Mouse (Mus musculus): Measurements from ENCODE around the gene Cct2. TPM values are rescaled to one million over a fixed set of nuclear protein-coding genes. Genes with fewer than 3 reads are reported as not detected.

Gene Cct2
- total and polyA plus RNA-seq, 2 experiments from 2014 or later: 219 to 234 TPM

GRCm38 (mm10) chr10:117021020-117021754 lies 42.4 kb downstream of the Cct2 start:
- Histone ChIP-seq H3K9ac (replicated peaks; ENCODE audit: low read length) (no peak overlapping the region), H3K4me1 (ENCODE audit: insufficient read depth, low read length) (no peaks in the 10 kb centered on the region), H3K4me2 (ENCODE audit: low read depth, low read length) (no peak overlapping the region), H3K27ac (no peak overlapping the region), H3K36me3 (ENCODE audit: insufficient read depth, low read length) (no peaks in the 10 kb centered on the region), H3K4me3 (ENCODE audit: low read length) (no peak overlapping the region), H3K27me3 (ENCODE audit: insufficient read depth, low read length) (no peaks in the 10 kb centered on the region), H3K9me3 (ENCODE audit: low read length) (no peaks in the 10 kb centered on the region)
- 24% methylated on average over 21 of the region's 21 CpGs for whole genome bisulfite sequencing
- DNase-seq (ENCODE audit: low spot score) (no peak), ATAC-seq (0 out of 2 replicates have a peak, but pooled peaks have one; percentile 43)
- TF ChIP-seq CTCF (IDR thresholded peaks at IDR 0.05; ENCODE audit: low read depth): no peak

GRCm38 (mm10) chr10:117018281-117018840 lies 45.3 kb downstream of the Cct2 start:
- no peaks in the 10 kb centered on the region for H3K36me3 ChIP-seq (ENCODE audit: insufficient read depth, low read length)
- H3K4me1 ChIP-seq (ENCODE audit: insufficient read depth, low read length): no peaks in the 10 kb centered on the region
- TF ChIP-seq CTCF (IDR thresholded peaks at IDR 0.05; ENCODE audit: low read depth): no peak
- H3K27ac ChIP-seq: no peak overlapping the region
- ATAC-seq: peak; percentile 60; the same call in 1 of the 2 replicates
- WGBS: 39% methylated on average over 7 of the region's 7 CpGs
- H3K27me3 ChIP-seq (ENCODE audit: insufficient read depth, low read length): no peaks in the 10 kb centered on the region
- no peak overlapping the region for H3K9ac ChIP-seq (replicated peaks; ENCODE audit: low read length)
- H3K9me3 ChIP-seq (ENCODE audit: low read length): no peaks in the 10 kb centered on the region
- DNase-seq (ENCODE audit: low spot score): peak; percentile 10
- no peak overlapping the region for H3K4me3 ChIP-seq (ENCODE audit: low read length)
- H3K4me2 ChIP-seq (ENCODE audit: low read depth, low read length): no peak overlapping the region

GRCm38 (mm10) chr10:117014565-117014964 lies 49.0 kb downstream of the Cct2 start:
- no peaks in the 10 kb centered on the region for H3K27me3 ChIP-seq (ENCODE audit: insufficient read depth, low read length)
- 82% methylated on average over 5 of the region's 5 CpGs for WGBS
- DNase-seq (ENCODE audit: low spot score): no peak
- no peak overlapping the region for H3K27ac ChIP-seq
- no peak for ATAC-seq
- no peaks in the 10 kb centered on the region for H3K9me3 ChIP-seq (ENCODE audit: low read length)
- no peak overlapping the region for H3K4me3 ChIP-seq (ENCODE audit: low read length)
- H3K4me1 ChIP-seq (ENCODE audit: insufficient read depth, low read length): no peaks in the 10 kb centered on the region
- no peak overlapping the region for H3K4me2 ChIP-seq (ENCODE audit: low read depth, low read length)
- no peak overlapping the region for H3K9ac ChIP-seq (replicated peaks; ENCODE audit: low read length)
- no peaks in the 10 kb centered on the region for H3K36me3 ChIP-seq (ENCODE audit: insufficient read depth, low read length)
- no peak for TF ChIP-seq CTCF (IDR thresholded peaks at IDR 0.05; ENCODE audit: low read depth)

GRCm38 (mm10) chr10:117013689-117014390 lies 49.8 kb downstream of the Cct2 start:
- TF ChIP-seq CTCF (IDR thresholded peaks at IDR 0.05; ENCODE audit: low read depth): peak; percentile 42
- H3K9me3 ChIP-seq (ENCODE audit: low read length): no peaks in the 10 kb centered on the region
- 17% methylated on average over 12 of the region's 12 CpGs for WGBS
- H3K36me3 ChIP-seq (ENCODE audit: insufficient read depth, low read length): no peaks in the 10 kb centered on the region
- H3K27me3 ChIP-seq (ENCODE audit: insufficient read depth, low read length): no peaks in the 10 kb centered on the region
- peak overlapping the region; percentile 30 for H3K4me2 ChIP-seq (ENCODE audit: low read depth, low read length)
- H3K9ac ChIP-seq (replicated peaks; ENCODE audit: low read length): no peak overlapping the region
- H3K4me3 ChIP-seq (ENCODE audit: low read length): no peak overlapping the region
- no peak overlapping the region for H3K27ac ChIP-seq
- DNase-seq (ENCODE audit: low spot score): peak; percentile 59
- peak; percentile 89 for ATAC-seq
- H3K4me1 ChIP-seq (ENCODE audit: insufficient read depth, low read length): no peaks in the 10 kb centered on the region

- H3K4me1 ChIP-seq (ENCODE audit: insufficient read depth, low read length): no peaks in the 10 kb centered on the region
- H3K4me3 ChIP-seq (ENCODE audit: low read length): no peak overlapping the region
- ATAC-seq (no peak), DNase-seq (ENCODE audit: low spot score) (no peak)
- 51% methylated on average over 8 of the region's 8 CpGs for WGBS
- no peak overlapping the region for H3K9ac ChIP-seq (replicated peaks; ENCODE audit: low read length)
- no peak overlapping the region for H3K4me2 ChIP-seq (ENCODE audit: low read depth, low read length)
- H3K27me3 ChIP-seq (ENCODE audit: insufficient read depth, low read length): no peaks in the 10 kb centered on the region
- no peak for TF ChIP-seq CTCF (IDR thresholded peaks at IDR 0.05; ENCODE audit: low read depth)
- no peaks in the 10 kb centered on the region for H3K9me3 ChIP-seq (ENCODE audit: low read length)
- no peaks in the 10 kb centered on the region for H3K36me3 ChIP-seq (ENCODE audit: insufficient read depth, low read length)
- H3K27ac ChIP-seq: no peak overlapping the region
These were observed 52.6 kb downstream of the Cct2 start for GRCm38 (mm10) chr10:117011047-117011446.

GRCm38 (mm10) chr10:117009691-117010090 lies 53.9 kb downstream of the Cct2 start:
- H3K27ac ChIP-seq: no peak overlapping the region
- no peaks in the 10 kb centered on the region for H3K27me3 ChIP-seq (ENCODE audit: insufficient read depth, low read length)
- no peak for DNase-seq (ENCODE audit: low spot score)
- no peaks in the 10 kb centered on the region for H3K9me3 ChIP-seq (ENCODE audit: low read length)
- no peak for ATAC-seq
- H3K4me2 ChIP-seq (ENCODE audit: low read depth, low read length): no peak overlapping the region
- H3K36me3 ChIP-seq (ENCODE audit: insufficient read depth, low read length): no peaks in the 10 kb centered on the region
- H3K9ac ChIP-seq (replicated peaks; ENCODE audit: low read length): no peak overlapping the region
- no peaks in the 10 kb centered on the region for H3K4me1 ChIP-seq (ENCODE audit: insufficient read depth, low read length)
- no peak for TF ChIP-seq CTCF (IDR thresholded peaks at IDR 0.05; ENCODE audit: low read depth)
- WGBS: 91% methylated on average over 6 of the region's 6 CpGs
- H3K4me3 ChIP-seq (ENCODE audit: low read length): no peak overlapping the region

Measured in hindbrain, postnatal 0 days (tissue).